Mouse (Mus musculus): Measurements from ENCODE around the gene Nfe2l3.
A peak's percentile ranks its signal among the peaks of the same experiment; 100 is the strongest.
"Not testable (repeated sequence)": the region's sequence is repeated elsewhere in the genome, so short reads cannot be mapped to it uniquely, and the experiment has no call there.

Gene Nfe2l3

GRCm38 (mm10) chr6:51452927-51453503, 20.5 kb downstream of the Nfe2l3 start:
- no peak for DNase-seq

GRCm38 (mm10) chr6:51454949-51455348, 22.5 kb downstream of the Nfe2l3 start:
- DNase-seq, result no peak

GRCm38 (mm10) chr6:51456198-51456597, 23.7 kb downstream of the Nfe2l3 start:
- DNase-seq, result no peak

- no peak for DNase-seq
Measured at GRCm38 (mm10) chr6:51457283-51457682, 24.8 kb downstream of the Nfe2l3 start.

GRCm38 (mm10) chr6:51457770-51458387, 25.4 kb downstream of the Nfe2l3 start:
- DNase-seq, result no peak

- no peak for DNase-seq
Measured at GRCm38 (mm10) chr6:51458925-51459312, 26.4 kb downstream of the Nfe2l3 start.

GRCm38 (mm10) chr6:51459313-51460020, 27.0 kb downstream of the Nfe2l3 start:
- no peak for DNase-seq

GRCm38 (mm10) chr6:51460021-51460360, 27.5 kb downstream of the Nfe2l3 start:
- DNase-seq, result no peak

- DNase-seq, result no peak
Measured at GRCm38 (mm10) chr6:51460363-51460762, 27.9 kb downstream of the Nfe2l3 start.

- DNase-seq, result no peak
Measured at GRCm38 (mm10) chr6:51467649-51468048, 35.2 kb downstream of the Nfe2l3 start.

- peak; percentile 72 to 83 for DNase-seq
Measured at GRCm38 (mm10) chr6:51468891-51469561, 36.6 kb downstream of the Nfe2l3 start.

- DNase-seq, result peak; percentile 97 to 100
Measured at GRCm38 (mm10) chr6:51469715-51470310, 37.3 kb downstream of the Nfe2l3 start, which contains the start of gene Hnrnpa2b1. TSS of gene Hnrnpa2b1 (minus strand) at chr6:51469894.

GRCm38 (mm10) chr6:51470311-51471178, 38.1 kb downstream of the Nfe2l3 start, which contains the start of gene Cbx3:
TSS of gene Cbx3 (plus strand) at chr6:51470360.
- DNase-seq, result peak; percentile 77 to 83

GRCm38 (mm10) chr6:51471179-51471505, 38.7 kb downstream of the Nfe2l3 start:
- no peak for DNase-seq

GRCm38 (mm10) chr6:51471782-51472181, 39.3 kb downstream of the Nfe2l3 start:
- no peak for DNase-seq

GRCm38 (mm10) chr6:51472213-51472612, 39.7 kb downstream of the Nfe2l3 start:
- DNase-seq, result no peak

GRCm38 (mm10) chr6:51479136-51479731, 46.8 kb downstream of the Nfe2l3 start:
- no peak for DNase-seq

- DNase-seq, result no peak
Measured at GRCm38 (mm10) chr6:51481548-51481947, 49.1 kb downstream of the Nfe2l3 start.

- no peak for DNase-seq
Measured at GRCm38 (mm10) chr6:51483861-51484260, 51.4 kb downstream of the Nfe2l3 start.

- DNase-seq, result not testable (repeated sequence)
Measured at GRCm38 (mm10) chr6:51484556-51484955, 52.1 kb downstream of the Nfe2l3 start.

- DNase-seq, result no peak
Measured at GRCm38 (mm10) chr6:51485646-51486045, 53.2 kb downstream of the Nfe2l3 start.
